Mouse (Mus musculus) myocyte (in vitro differentiated cells): Measurements from ENCODE around the gene 3110040M04Rik.

Experiments used
- CEBPB ChIP-seq: IDR thresholded peaks from 2 replicates; pipeline ENCODE4 v1.6.1; 2011; ENCODE audit warnings: mild to moderate bottlenecking, moderate library complexity; ENCODE audit not compliant: poor library complexity, insufficient read depth, severe bottlenecking
- E2F4 ChIP-seq: IDR thresholded peaks from one replicate; pipeline ENCODE4 v1.6.1; 2011; ENCODE audit warnings: mild to moderate bottlenecking, control low read depth, moderate library complexity; ENCODE audit not compliant: insufficient read depth
- MAX ChIP-seq: IDR thresholded peaks from one replicate; pipeline ENCODE4 v1.6.1; 2011; ENCODE audit warnings: low read depth, mild to moderate bottlenecking, control low read depth
- MYOG ChIP-seq, 3 experiments: IDR thresholded peaks; one replicate each; pipeline ENCODE4 v1.6.1; 2011; ENCODE audit warnings: control low read depth in 2 of 3, low read depth in 2 of 3, mild to moderate bottlenecking in 2 of 3; ENCODE audit not compliant: insufficient read length in 2 of 3, control insufficient read depth in 1 of 3, insufficient read depth in 1 of 3
- POLR2A ChIP-seq: IDR thresholded peaks from one replicate; pipeline ENCODE4 v1.6.1; 2011; ENCODE audit warnings: low read depth, mild to moderate bottlenecking, control low read depth, moderate library complexity; ENCODE audit not compliant: insufficient read length
- POLR2AphosphoS2 ChIP-seq: IDR thresholded peaks from one replicate; pipeline ENCODE4 v1.6.1; 2011; ENCODE audit warnings: low read depth, control low read depth; ENCODE audit not compliant: insufficient read length
- REST ChIP-seq: IDR thresholded peaks from one replicate; pipeline ENCODE4 v1.6.1; 2011; ENCODE audit warnings: mild to moderate bottlenecking, control low read depth, moderate library complexity; ENCODE audit not compliant: insufficient read depth, insufficient read length
- TCF12 ChIP-seq: IDR thresholded peaks from one replicate; pipeline ENCODE4 v1.6.1; 2011; ENCODE audit warnings: mild to moderate bottlenecking, control low read depth; ENCODE audit not compliant: poor library complexity, insufficient read depth, severe bottlenecking

DNA sequence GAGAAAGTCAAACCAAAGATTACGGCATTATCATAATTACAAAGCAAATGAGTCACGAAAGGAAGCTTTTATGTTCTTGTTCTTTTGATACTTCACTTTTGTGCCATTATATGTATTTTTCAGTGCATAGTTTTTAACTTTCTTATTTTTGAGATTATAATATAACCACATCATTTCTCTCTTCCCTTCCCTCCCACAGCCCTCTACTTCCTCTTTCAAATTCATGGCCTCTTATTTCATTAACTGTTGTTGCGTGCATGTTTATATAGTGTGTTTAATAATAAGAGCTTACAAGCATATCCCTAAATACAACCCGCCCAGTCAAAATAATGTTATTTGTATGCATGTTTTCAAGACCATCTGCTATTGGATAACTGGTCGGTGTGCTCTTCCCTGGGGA is 15.1 kb downstream of the 3110040M04Rik start:
- TF ChIP-seq POLR2A (no peak), MAX (no peak), CEBPB (no peak), TCF12 (no peak), E2F4 (no peak), POLR2AphosphoS2 (no peak), REST (no peak), MYOG (IDR thresholded peaks at IDR 0.05; ENCODE audit: control insufficient read depth in 1 of 3, insufficient read depth in 1 of 3, insufficient read length in 2 of 3, low read depth in 2 of 3) (no peak)
